Mouse (Mus musculus) midbrain, embryonic 16.5 days (tissue): ENCODE data around the gene Mlx. TPM values are rescaled to one million over a fixed set of nuclear protein-coding genes. Genes with fewer than 3 reads are reported as not detected.

ENCODE experiments used
- ATAC-seq: fragments of 200-750 bp; cut with Nextera tagmentation; 2 replicates; pipeline ENCODE4 v1.8.0; 2017; ENCODE audit warnings: moderate TSS enrichment
- H3K27ac ChIP-seq: fragments of 300-500 bp; sonication (generic); 2 replicates; pipeline ENCODE4 v1.5.1; 2014; ENCODE audit warnings: mild to moderate bottlenecking, low read length, mixed read lengths
- H3K27me3 ChIP-seq: fragments of 300-500 bp; sonication (generic); 2 replicates; pipeline ENCODE4 v1.6.1; 2014; ENCODE audit warnings: low read depth, low read length, mixed read lengths; ENCODE audit not compliant: control insufficient read depth, insufficient read depth
- H3K36me3 ChIP-seq: fragments of 300-500 bp; sonication (generic); 2 replicates; pipeline ENCODE4 v1.6.1; 2014; ENCODE audit warnings: mild to moderate bottlenecking, low read length, moderate library complexity, mixed read lengths; ENCODE audit not compliant: control insufficient read depth, insufficient read depth
- H3K4me1 ChIP-seq: fragments of 300-500 bp; sonication (generic); 2 replicates; pipeline ENCODE4 v1.6.1; 2014; ENCODE audit warnings: mild to moderate bottlenecking, low read length, mixed read lengths; ENCODE audit not compliant: control insufficient read depth, insufficient read depth
- H3K4me2 ChIP-seq: fragments of 300-500 bp; sonication (generic); 2 replicates; pipeline ENCODE4 v1.6.1; 2014; ENCODE audit warnings: mild to moderate bottlenecking, low read length, mixed read lengths
- H3K4me3 ChIP-seq: fragments of 300-500 bp; sonication (generic); 2 replicates; pipeline ENCODE4 v1.5.1; 2014; ENCODE audit warnings: low read depth, mild to moderate bottlenecking, low read length, moderate library complexity, mixed read lengths
- H3K9ac ChIP-seq: fragments of 300-500 bp; sonication (generic); 2 replicates; pipeline ENCODE4 v1.6.1; 2014; ENCODE audit warnings: low read depth, low read length, mixed read lengths
- H3K9me3 ChIP-seq: fragments of 300-500 bp; sonication (generic); replicated peaks from 2 replicates; pipeline ENCODE4 v1.6.1; 2014; ENCODE audit warnings: mild to moderate bottlenecking, low read length, mixed read lengths; ENCODE audit not compliant: control insufficient read depth, poor library complexity, severe bottlenecking
- whole genome bisulfite sequencing: fragments of 180-500 bp; shearing (Covaris S2); extraction: QIAGEN DNeasy Blood & Tissue Kit; methylation state at CpG from one replicate; pipeline ENCODE4 v1.1.7; 2014; 5-methylcytosine and 5-hydroxymethylcytosine counted together
- polyA plus RNA-seq: library from polyadenylated mRNA; unstranded; fragments of >200 nt; fragmentation: Nextera tagmentation; extraction: Ambion mirVana; gene quantifications from 2 replicates; pipeline ENCODE4 v1.2.1, GENCODE M21; 2015

Gene Mlx
- polyA plus RNA-seq, 1 experiment from 2014 or later, result 96.5 TPM

GRCm38 (mm10) chr11:101062971-101063675, 24.0 kb upstream of the Mlx start:
- no peak overlapping the region for H3K4me2 ChIP-seq
- no peak for ATAC-seq
- no peak overlapping the region for H3K4me3 ChIP-seq
- peak overlapping the region; percentile 70; the same call in 1 of the 2 replicates for H3K27ac ChIP-seq
- H3K27me3 ChIP-seq, result no peaks in the 10 kb centered on the region
- peaks cover 33% of the 10 kb centered on the region for H3K36me3 ChIP-seq
- H3K9ac ChIP-seq, result no peak overlapping the region
- H3K4me1 ChIP-seq, result 0 out of 2 replicates have a peak, but pooled peaks cover 2% of the 10 kb centered on the region
- WGBS, result 91% methylated on average over 14 of the region's 14 CpGs
- H3K9me3 ChIP-seq, result no peaks in the 10 kb centered on the region

- Histone ChIP-seq H3K27me3 (no peaks in the 10 kb centered on the region), H3K9ac (no peak overlapping the region), H3K4me1 (0 out of 2 replicates have a peak, but pooled peaks cover 2% of the 10 kb centered on the region), H3K4me2 (no peak overlapping the region), H3K9me3 (no peaks in the 10 kb centered on the region), H3K4me3 (no peak overlapping the region), H3K36me3 (peaks cover 28% of the 10 kb centered on the region), H3K27ac (peak overlapping the region; percentile 70)
- WGBS, result 67% methylated on average over 12 of the region's 12 CpGs
- ATAC-seq, result no peak
These were observed 23.3 kb upstream of the Mlx start for GRCm38 (mm10) chr11:101063676-101064327.

GRCm38 (mm10) chr11:101064462-101064861, 22.6 kb upstream of the Mlx start:
- H3K9ac ChIP-seq, result no peak overlapping the region
- no peaks in the 10 kb centered on the region for H3K27me3 ChIP-seq
- no peak overlapping the region for H3K4me3 ChIP-seq
- peaks cover 24% of the 10 kb centered on the region for H3K36me3 ChIP-seq
- H3K9me3 ChIP-seq, result no peaks in the 10 kb centered on the region
- peaks cover 5% of the 10 kb centered on the region; the same call in 1 of the 2 replicates for H3K4me1 ChIP-seq
- 88% methylated on average over 4 of the region's 4 CpGs for WGBS
- ATAC-seq, result no peak
- H3K27ac ChIP-seq, result peak overlapping the region; percentile 70; the same call in 1 of the 2 replicates
- no peak overlapping the region for H3K4me2 ChIP-seq

- Histone ChIP-seq H3K4me1 (peaks cover 5% of the 10 kb centered on the region; the same call in 1 of the 2 replicates), H3K4me3 (no peak overlapping the region), H3K27ac (no peak overlapping the region), H3K9ac (no peak overlapping the region), H3K4me2 (no peak overlapping the region), H3K36me3 (peaks cover 21% of the 10 kb centered on the region), H3K27me3 (no peaks in the 10 kb centered on the region), H3K9me3 (no peaks in the 10 kb centered on the region)
- WGBS, result 92% methylated on average over 9 of the region's 9 CpGs
- ATAC-seq, result no peak
These were observed 22.1 kb upstream of the Mlx start for GRCm38 (mm10) chr11:101065002-101065401.

- peak overlapping the region; percentile 27; the same call in 1 of the 2 replicates for H3K9ac ChIP-seq
- no peak for ATAC-seq
- peak overlapping the region; percentile 35; the same call in 1 of the 2 replicates for H3K27ac ChIP-seq
- H3K9me3 ChIP-seq, result no peaks in the 10 kb centered on the region
- no peaks in the 10 kb centered on the region for H3K27me3 ChIP-seq
- peak overlapping the region; percentile 56 for H3K4me2 ChIP-seq
- H3K36me3 ChIP-seq, result peaks cover 11% of the 10 kb centered on the region
- H3K4me3 ChIP-seq, result peak overlapping the region; percentile 27
- peaks cover 13% of the 10 kb centered on the region for H3K4me1 ChIP-seq
- WGBS, result 21% methylated on average over 18 of the region's 18 CpGs
These were observed 20.3 kb upstream of the Mlx start for GRCm38 (mm10) chr11:101066549-101067412.

- no peaks in the 10 kb centered on the region for H3K36me3 ChIP-seq
- H3K4me3 ChIP-seq, result peak within 1 kb of the TSS; percentile 78
- peak within 1 kb of the TSS; percentile 82 for H3K27ac ChIP-seq
- 3% methylated on average over 35 of the region's 35 CpGs for WGBS
- peak within 1 kb of the TSS; percentile 92 for H3K9ac ChIP-seq
- peak; percentile 88 for ATAC-seq
- H3K4me1 ChIP-seq, result peaks cover 13% of the 10 kb centered on the region
- H3K27me3 ChIP-seq, result no peaks in the 10 kb centered on the region
- peak within 1 kb of the TSS; percentile 94 for H3K4me2 ChIP-seq
- H3K9me3 ChIP-seq, result no peaks in the 10 kb centered on the region
These were observed 17.5 kb upstream of the Mlx start, which contains the start of gene Naglu for GRCm38 (mm10) chr11:101069391-101070188. TSS of gene Naglu (plus strand) at chr11:101070012.

GRCm38 (mm10) chr11:101070189-101070527, 16.9 kb upstream of the Mlx start:
- peak; percentile 65 for ATAC-seq
- H3K4me1 ChIP-seq, result peaks cover 13% of the 10 kb centered on the region
- no peaks in the 10 kb centered on the region for H3K36me3 ChIP-seq
- under 1% methylated on average over 36 of the region's 36 CpGs for WGBS
- no peaks in the 10 kb centered on the region for H3K9me3 ChIP-seq
- peak overlapping the region; percentile 78 for H3K4me3 ChIP-seq
- no peaks in the 10 kb centered on the region for H3K27me3 ChIP-seq
- peak overlapping the region; percentile 94 for H3K4me2 ChIP-seq
- peak overlapping the region; percentile 82 for H3K27ac ChIP-seq
- H3K9ac ChIP-seq, result peak overlapping the region; percentile 92

- Histone ChIP-seq H3K36me3 (no peaks in the 10 kb centered on the region), H3K4me3 (peak overlapping the region; percentile 78; the same call in 1 of the 2 replicates), H3K4me2 (peak overlapping the region; percentile 94), H3K4me1 (peaks cover 13% of the 10 kb centered on the region), H3K9me3 (no peaks in the 10 kb centered on the region), H3K27me3 (no peaks in the 10 kb centered on the region), H3K27ac (no peak overlapping the region), H3K9ac (peak overlapping the region; percentile 92; the same call in 1 of the 2 replicates)
- ATAC-seq, result no peak; the same call in 1 of the 2 replicates
- WGBS, result 76% methylated on average over 6 of the region's 6 CpGs
These were observed 16.1 kb upstream of the Mlx start for GRCm38 (mm10) chr11:101070987-101071386.
